Mouse (Mus musculus) neural tube, embryonic 10.5 days (tissue): ENCODE measurements around the gene Rccd1.

Source experiments
- DNase-seq: peaks from one replicate; pipeline ENCODE4 v3.0.0-alpha.2; 2017; ENCODE audit warnings: low spot score; ENCODE audit errors: extremely low spot score

Gene Rccd1

DNA sequence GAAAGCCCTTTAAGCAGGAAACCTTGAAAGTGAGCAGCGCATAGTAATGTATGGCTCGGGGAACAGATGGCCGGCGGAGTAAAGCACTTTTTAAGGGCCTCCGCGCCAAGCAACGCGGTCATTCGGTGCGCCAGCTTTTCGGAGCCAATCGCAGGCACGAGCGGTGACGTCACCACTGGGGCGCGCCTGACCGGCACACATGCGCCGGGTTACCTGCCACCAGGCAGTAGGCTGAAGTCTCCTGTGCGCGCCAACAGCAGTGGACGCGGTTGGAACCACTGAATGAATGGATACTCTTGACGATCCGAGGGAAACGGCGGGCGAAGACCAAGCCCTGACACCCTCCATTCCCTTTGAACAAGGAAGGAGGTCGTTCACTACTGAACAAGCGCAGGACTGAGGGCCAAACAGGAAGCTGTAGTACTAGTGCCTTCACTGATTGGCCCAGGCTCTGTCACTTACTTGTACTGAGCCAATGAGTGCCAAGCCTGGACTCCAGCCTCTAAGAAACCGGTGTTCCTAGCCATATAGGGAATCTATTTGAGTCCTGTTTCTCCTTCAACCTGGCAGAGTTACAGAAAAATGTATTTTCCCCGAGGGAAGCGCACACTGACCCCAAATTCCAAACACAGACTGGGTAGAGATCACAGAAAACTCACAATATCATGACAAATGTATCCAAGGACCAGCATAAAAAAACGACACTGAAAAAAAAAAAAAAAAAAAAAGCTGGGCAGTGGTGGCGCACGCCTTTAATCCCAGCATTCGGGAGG, at the start of gene Rccd1:
Gene Rccd1 (minus strand): TSS at position 412 of the 773 bp plus-strand sequence.
- peak; percentile 99 for DNase-seq

- no peak for DNase-seq
Measured at GRCm38 (mm10) chr7:80373850-80374249, 49.6 kb upstream of the Rccd1 start.

DNA sequence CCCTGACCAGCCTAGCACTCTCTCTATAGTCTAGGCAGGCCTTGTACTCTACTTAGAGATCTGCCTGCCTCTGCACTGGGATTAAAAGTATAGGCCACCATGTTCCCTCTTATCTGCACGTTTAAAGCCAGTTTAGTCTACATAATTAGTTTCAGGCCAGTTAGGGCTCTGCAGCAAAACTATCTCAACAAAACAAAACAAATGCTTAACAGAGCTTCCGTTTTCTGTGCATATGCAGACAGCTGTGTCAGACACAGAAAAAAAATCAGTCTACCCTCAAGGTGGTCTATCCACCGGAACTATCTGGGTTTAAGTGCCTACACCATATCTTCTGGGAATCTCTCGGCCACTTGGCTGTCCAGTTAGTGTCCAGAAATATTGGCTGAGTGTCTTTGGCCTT, 49.1 kb upstream of the Rccd1 start:
- DNase-seq, result no peak

DNA sequence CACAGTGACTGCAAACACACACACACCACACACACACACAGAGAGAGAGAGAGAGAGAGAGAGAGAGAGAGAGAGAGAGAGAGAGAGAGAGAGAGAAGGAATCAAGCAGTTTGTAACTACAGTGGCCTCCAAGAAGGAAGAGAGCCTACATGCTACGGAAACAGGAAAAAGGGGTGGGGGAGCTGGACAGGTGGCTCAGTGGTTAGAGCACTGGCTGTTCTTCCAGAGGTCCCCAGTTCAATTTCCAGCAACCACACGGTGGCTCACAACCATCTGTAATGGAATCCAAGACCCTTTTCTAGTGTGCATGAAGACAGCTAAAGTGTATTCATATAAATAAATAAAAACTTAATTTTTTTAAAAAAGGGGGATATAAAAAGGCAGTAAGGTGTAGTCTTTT, 48.4 kb upstream of the Rccd1 start:
- DNase-seq, result no peak

GRCm38 (mm10) chr7:80372166-80372565, 47.9 kb upstream of the Rccd1 start:
- no peak for DNase-seq

- peak; percentile 70 for DNase-seq
Measured at GRCm38 (mm10) chr7:80371041-80371751, 46.9 kb upstream of the Rccd1 start, which contains the start of gene Man2a2. Gene Man2a2 (minus strand): TSS chr7:80371375.

- peak; percentile 68 for DNase-seq
Measured at GRCm38 (mm10) chr7:80370649-80371040, 46.4 kb upstream of the Rccd1 start.

GRCm38 (mm10) chr7:80369967-80370431, 45.7 kb upstream of the Rccd1 start:
- no peak for DNase-seq

DNA sequence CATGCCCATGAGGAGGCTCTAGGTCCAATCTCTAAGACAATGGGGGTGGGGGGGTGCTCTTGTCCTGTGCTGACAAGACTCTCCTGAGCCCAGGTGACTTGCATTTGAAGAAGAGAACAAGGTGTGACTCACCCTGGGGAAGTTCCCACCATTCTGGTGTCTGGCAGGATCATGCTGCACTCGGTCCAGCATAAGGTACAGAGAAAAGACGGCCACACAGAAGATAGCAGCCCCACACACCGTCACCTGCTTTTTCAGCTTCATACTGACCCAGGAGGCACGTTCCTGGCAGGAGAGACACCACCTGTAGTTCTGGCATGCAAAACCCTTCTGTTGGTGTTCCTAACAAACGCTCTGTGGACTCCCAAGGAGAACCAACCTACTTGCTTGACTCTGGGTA, 45.2 kb upstream of the Rccd1 start:
- no peak for DNase-seq

GRCm38 (mm10) chr7:80368635-80369421, 44.6 kb upstream of the Rccd1 start:
- no peak for DNase-seq

GRCm38 (mm10) chr7:80368009-80368408, 43.8 kb upstream of the Rccd1 start:
- DNase-seq, result no peak

GRCm38 (mm10) chr7:80367232-80367631, 43.0 kb upstream of the Rccd1 start:
- DNase-seq, result no peak

DNA sequence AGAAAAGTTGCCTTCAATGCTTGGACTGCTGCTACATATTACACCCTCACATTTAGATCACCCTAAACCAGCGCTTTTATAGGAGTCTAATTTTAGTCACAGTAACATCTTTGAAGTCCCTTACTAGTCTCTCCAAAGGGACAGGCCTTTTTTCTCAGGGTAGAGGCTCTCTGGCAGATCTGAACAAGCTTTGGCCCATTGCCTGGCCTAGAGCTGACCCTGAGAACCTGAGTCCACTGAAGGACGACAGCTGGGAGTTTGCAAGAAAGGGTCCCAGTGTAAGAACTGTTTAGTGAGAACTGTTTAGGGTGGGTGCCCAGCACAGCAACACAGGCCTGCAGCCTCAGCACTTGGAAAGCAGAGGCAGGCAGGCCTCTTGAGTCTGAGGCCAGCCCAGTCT, 41.5 kb upstream of the Rccd1 start:
- no peak for DNase-seq

DNA sequence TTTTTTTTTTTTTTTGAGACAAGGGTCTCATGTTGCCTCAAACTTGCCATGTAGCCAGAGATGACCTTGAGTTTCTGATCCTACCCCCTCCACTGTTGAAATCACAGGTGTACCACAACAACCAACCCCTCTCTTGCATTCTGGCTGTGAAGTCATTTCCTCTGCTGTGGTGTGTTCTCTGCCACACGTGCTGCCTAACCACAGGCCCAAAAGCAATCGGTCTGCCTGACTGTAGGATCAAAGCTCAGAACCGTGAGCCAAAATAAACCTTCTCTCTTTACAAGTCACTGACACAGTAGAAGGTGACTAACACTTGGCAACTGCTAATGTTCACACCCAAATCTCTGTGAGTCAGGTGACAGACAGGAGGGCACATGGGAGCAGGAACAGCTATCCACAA, 36.2 kb upstream of the Rccd1 start:
- no peak for DNase-seq

DNA sequence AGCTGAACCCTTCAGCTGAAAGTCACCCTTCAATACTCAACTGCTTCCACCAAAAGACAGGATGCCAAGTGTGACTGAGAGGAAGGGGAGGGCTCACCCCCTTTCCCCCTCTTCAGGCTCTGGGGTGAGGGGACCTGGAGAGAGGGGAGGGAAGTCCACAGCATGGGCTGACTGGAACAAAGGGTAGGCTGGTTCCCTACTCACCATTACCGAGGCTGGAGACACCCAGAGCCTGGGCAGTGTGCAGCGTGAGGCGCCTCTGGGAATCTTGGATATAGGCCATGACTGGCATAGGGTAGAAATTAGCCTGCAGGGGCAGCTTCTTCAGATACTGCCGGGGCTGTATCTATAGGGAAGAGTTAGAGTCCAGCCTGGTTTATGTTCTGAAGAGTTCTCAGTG, 33.8 kb upstream of the Rccd1 start:
- DNase-seq, result no peak

DNA sequence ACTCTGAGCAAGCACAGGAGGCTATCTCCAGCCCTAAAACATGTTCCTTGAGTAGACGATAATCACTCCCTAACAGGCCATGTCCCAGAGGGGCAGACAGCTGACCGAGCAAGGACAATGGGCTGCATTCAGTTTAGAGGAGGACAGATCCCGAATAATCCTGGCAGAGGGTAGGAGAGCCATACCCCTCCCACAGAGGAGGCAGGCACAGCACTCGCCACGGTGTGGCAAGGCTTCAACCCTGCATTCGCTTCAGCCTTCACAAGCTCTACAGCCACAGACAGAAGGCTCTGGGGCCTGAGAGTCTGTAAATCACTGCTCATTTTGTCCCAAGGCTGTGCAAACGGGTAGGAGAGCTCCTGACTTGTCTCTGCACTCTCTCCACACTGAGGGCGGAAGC, 32.9 kb upstream of the Rccd1 start:
- DNase-seq, result no peak

DNA sequence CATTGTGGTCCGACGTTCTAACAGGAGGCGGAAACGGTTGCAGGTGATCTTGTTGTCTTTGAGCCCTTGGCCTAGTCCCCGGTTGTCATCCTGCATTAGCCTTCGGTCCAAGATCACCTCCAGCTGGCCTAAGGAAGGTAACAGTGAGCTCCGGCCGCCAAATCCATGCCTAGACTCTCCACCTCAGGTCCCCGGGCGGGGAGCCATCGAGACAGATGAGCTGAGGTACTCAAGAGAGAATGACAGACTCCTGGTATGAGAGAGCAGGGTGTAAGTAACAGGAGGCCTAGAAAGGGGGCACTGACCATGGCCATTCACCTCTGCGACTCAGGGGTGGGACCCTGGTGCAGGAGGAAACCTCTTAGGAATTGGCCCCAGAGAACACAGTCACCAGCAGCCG, 32.1 kb upstream of the Rccd1 start:
- no peak for DNase-seq

DNA sequence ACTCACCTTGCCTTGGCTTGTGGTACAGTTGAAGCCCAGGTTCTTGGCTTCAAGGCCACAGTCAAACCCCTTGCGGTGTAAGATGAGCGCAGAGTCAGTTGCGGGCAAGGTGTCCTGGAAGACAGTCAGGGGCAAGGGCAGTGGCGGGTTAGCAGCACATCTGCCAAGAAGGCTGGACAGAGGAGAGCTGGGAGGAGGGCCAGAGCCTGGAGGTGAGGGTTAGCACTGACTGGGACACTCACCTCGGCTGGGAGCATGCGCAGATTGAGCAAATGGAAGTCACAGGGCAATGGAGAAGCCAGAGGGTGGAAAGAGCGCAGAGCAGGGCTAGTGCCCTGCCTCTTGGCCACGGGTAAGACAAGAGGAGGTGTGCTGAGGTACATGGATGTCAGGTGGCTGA, 28.7 kb upstream of the Rccd1 start:
- no peak for DNase-seq

GRCm38 (mm10) chr7:80350808-80351207, 26.6 kb upstream of the Rccd1 start:
- no peak for DNase-seq

DNA sequence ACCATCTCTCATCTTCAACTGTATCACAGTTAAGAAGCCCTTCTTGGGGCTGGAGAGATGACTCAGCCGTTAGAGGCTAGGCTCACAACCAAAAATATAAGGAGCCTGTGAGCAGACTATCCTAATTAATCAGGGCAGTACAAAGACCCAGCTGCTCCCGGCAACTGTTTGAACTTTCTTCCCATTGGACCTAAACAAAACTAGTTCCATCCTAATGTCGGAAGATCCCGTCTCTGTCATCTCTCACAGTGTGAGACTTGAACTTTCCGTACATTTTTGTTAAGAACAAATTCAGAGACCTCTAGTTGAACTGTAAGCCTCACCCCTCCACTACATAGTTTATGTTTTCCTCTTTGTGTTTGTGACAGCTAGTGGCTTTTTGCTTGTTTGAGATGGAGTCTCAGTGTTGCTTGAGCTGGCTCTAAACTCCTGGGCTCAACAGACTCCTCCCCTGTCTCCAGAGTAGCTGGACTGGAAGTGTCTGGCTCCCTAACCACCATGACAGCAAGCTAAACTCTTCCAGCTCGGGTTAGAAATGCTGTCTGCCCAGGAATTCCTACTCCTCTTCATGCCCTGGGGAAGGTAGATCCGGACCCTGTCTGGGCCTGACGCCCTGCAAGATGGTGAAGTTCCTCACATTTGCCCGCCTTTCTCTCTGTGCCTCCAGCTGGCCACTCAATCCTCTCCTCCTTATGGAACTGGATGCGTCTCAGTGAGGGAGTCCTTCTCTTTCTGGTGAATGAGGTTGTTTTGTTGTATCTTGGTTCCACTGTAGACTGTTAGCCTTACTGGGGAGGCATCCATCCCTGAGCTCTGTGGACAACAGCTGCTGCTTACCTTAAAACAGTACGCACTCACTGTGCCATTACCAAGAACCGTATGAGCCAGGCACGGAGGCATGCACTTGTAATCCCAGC, 23.7 kb upstream of the Rccd1 start:
- no peak for DNase-seq

- no peak for DNase-seq
Measured at GRCm38 (mm10) chr7:80346830-80347229, 22.6 kb upstream of the Rccd1 start.
